Mouse (Mus musculus) gastrocnemius, adult 8-10 months (tissue): ENCODE results near the gene 1810010D01Rik. TPM values are rescaled to one million over a fixed set of nuclear protein-coding genes. Genes with fewer than 3 reads are reported as not detected.

Experiments used
- DNase-seq, 2 experiments: peaks; one replicate each; pipeline ENCODE4 v3.0.0; 2022; ENCODE audit warnings: low spot score in 2 of 2
- total RNA-seq, 4 experiments: library from RNA; stranded (reverse); gene quantifications; 2 replicates each; pipeline ENCODE4 v1.2.4; 2022

1810010D01Rik gene
- total RNA-seq, result not detected

GRCm38 (mm10) chr7:145208006-145208405, at the start of gene 1810010D01Rik:
TSS of gene 1810010D01Rik (minus strand) at chr7:145208119.
- DNase-seq, result no peak

- no peak for DNase-seq
Observed at GRCm38 (mm10) chr7:145256092-145256491, 48.2 kb upstream of the 1810010D01Rik start.

GRCm38 (mm10) chr7:145253986-145254630, 46.2 kb upstream of the 1810010D01Rik start:
- DNase-seq, result no peak

- peak; percentile 58 to 66 for DNase-seq
Observed at GRCm38 (mm10) chr7:145252715-145253476, 45.0 kb upstream of the 1810010D01Rik start.

- no peak for DNase-seq
Observed at GRCm38 (mm10) chr7:145250225-145250624, 42.3 kb upstream of the 1810010D01Rik start.

- DNase-seq, result no peak
Observed at GRCm38 (mm10) chr7:145248911-145249310, 41.0 kb upstream of the 1810010D01Rik start.

- DNase-seq, result peak; percentile 54 to 56
Observed at GRCm38 (mm10) chr7:145242851-145243712, 35.2 kb upstream of the 1810010D01Rik start.

GRCm38 (mm10) chr7:145242028-145242427, 34.1 kb upstream of the 1810010D01Rik start:
- DNase-seq, result no peak

GRCm38 (mm10) chr7:145240929-145241328, 33.0 kb upstream of the 1810010D01Rik start:
- DNase-seq, result no peak

- no peak for DNase-seq
Observed at GRCm38 (mm10) chr7:145239736-145240505, 32.0 kb upstream of the 1810010D01Rik start.

GRCm38 (mm10) chr7:145239145-145239544, 31.2 kb upstream of the 1810010D01Rik start:
- no peak for DNase-seq

GRCm38 (mm10) chr7:145234841-145235790, 27.2 kb upstream of the 1810010D01Rik start:
- DNase-seq, result no peak

GRCm38 (mm10) chr7:145231659-145232058, 23.7 kb upstream of the 1810010D01Rik start:
- no peak for DNase-seq

- DNase-seq, result peak; percentile 48 to 56
Observed at GRCm38 (mm10) chr7:145226641-145227040, 18.7 kb upstream of the 1810010D01Rik start.

- DNase-seq, result no peak
Observed at GRCm38 (mm10) chr7:145225626-145226025, 17.7 kb upstream of the 1810010D01Rik start.

GRCm38 (mm10) chr7:145221841-145222689, 14.1 kb upstream of the 1810010D01Rik start:
- peak; percentile 46 to 49 for DNase-seq

- no peak for DNase-seq
Observed at GRCm38 (mm10) chr7:145221346-145221745, 13.4 kb upstream of the 1810010D01Rik start.

- peak in 1 of 2 experiments; percentile 28 for DNase-seq
Observed at GRCm38 (mm10) chr7:145219420-145219831, 11.5 kb upstream of the 1810010D01Rik start.

- no peak for DNase-seq
Observed at GRCm38 (mm10) chr7:145216591-145216990, 8.7 kb upstream of the 1810010D01Rik start.
